Mouse (Mus musculus) bone marrow macrophage, adult 2 months (primary cell): ENCODE measurements around the gene Tex33.

Source experiments
- CTCF ChIP-seq: IDR thresholded peaks from 2 replicates; pipeline ENCODE4 v1.5.1; 2012; ENCODE audit warnings: low read depth, mild to moderate bottlenecking, low read length, moderate library complexity
- POLR2A ChIP-seq: IDR thresholded peaks from 2 replicates; pipeline ENCODE4 v1.6.1; 2012; ENCODE audit warnings: mild to moderate bottlenecking, low read depth, low read length, borderline replicate concordance

- TF ChIP-seq POLR2A (no peak), CTCF (no peak)
Measured at GRCm38 (mm10) chr15:78409570-78410052, 13.9 kb upstream of the Tex33 start.
